13 mouse cellular contexts compared by ENCODE assay signal in genomic region chr17:62287127-62287526, GRCm38 (mm10).
"Had no signal": no experiment of that assay in that cellular context is flagged by ENCODE, and none has a peak within 500 bp of the region (broad histone marks: within the 10 kb centered on the region; RNA-seq: fewer than 3 reads in every experiment).

No protein-coding gene starts in this region.

- H3K9me3 ChIP-seq: neural tube, embryonic 15.5 days; stomach, embryonic 15.5 days had no signal

- H3K4me2 ChIP-seq: neural tube, embryonic 15.5 days; stomach, embryonic 15.5 days had no signal

- DNase-seq: retina, postnatal 1 day; right cerebral cortex, postnatal 14 days; right cerebral cortex, postnatal 4 days; spleen, adult 18-20 months; thymus, adult 18-20 months; thymus, adult 2 months; thymus, postnatal 14 days; thymus, postnatal 25 days; thymus, postnatal 36 days; thymus, postnatal 4 days had no signal

- H3K27me3 ChIP-seq: neural tube, embryonic 15.5 days; stomach, embryonic 15.5 days had no signal

- H3K9ac ChIP-seq: neural tube, embryonic 15.5 days; stomach, embryonic 15.5 days had no signal

- H3K36me3 ChIP-seq: neural tube, embryonic 15.5 days; stomach, embryonic 15.5 days had no signal

- H3K4me3 ChIP-seq: neural tube, embryonic 15.5 days; stomach, embryonic 15.5 days had no signal

- H3K27ac ChIP-seq: neural tube, embryonic 15.5 days; stomach, embryonic 15.5 days; stomach, postnatal 0 days had no signal

- H3K4me1 ChIP-seq: neural tube, embryonic 15.5 days; stomach, embryonic 15.5 days had no signal
